Mouse (Mus musculus) forebrain, embryonic 15.5 days (tissue): ENCODE results near the gene Farp2. TPM values are rescaled to one million over a fixed set of nuclear protein-coding genes. Genes with fewer than 3 reads are reported as not detected.
"Not testable (repeated sequence)": the region's sequence is repeated elsewhere in the genome, so short reads cannot be mapped to it uniquely, and the experiment has no call there.

ENCODE experiments used
- ATAC-seq: fragments of 200-750 bp; cut with Nextera tagmentation; replicated peaks from 2 replicates; pipeline ENCODE4 v1.8.0; 2017; ENCODE audit warnings: mild to moderate bottlenecking, moderate TSS enrichment, moderate library complexity
- H3K27ac ChIP-seq: fragments of 300-500 bp; sonication (generic); replicated peaks from 2 replicates; pipeline ENCODE4 v1.5.1; 2015; ENCODE audit warnings: mild to moderate bottlenecking, inconsistent platforms
- H3K27me3 ChIP-seq: fragments of 300-500 bp; sonication (generic); 2 replicates; pipeline ENCODE4 v1.6.1; 2015; ENCODE audit warnings: inconsistent platforms
- H3K36me3 ChIP-seq: fragments of 300-500 bp; sonication (generic); 2 replicates; pipeline ENCODE4 v1.6.1; 2015; ENCODE audit warnings: mild to moderate bottlenecking, inconsistent platforms
- H3K4me1 ChIP-seq: fragments of 300-500 bp; sonication (generic); 2 replicates; pipeline ENCODE4 v1.6.1; 2015; ENCODE audit warnings: inconsistent platforms
- H3K4me2 ChIP-seq: fragments of 300-500 bp; sonication (generic); replicated peaks from 2 replicates; pipeline ENCODE4 v1.6.1; 2015; ENCODE audit warnings: mild to moderate bottlenecking, inconsistent platforms
- H3K4me3 ChIP-seq: fragments of 300-500 bp; sonication (generic); 2 replicates; pipeline ENCODE4 v1.5.1; 2015; ENCODE audit warnings: mild to moderate bottlenecking, inconsistent platforms
- H3K9ac ChIP-seq: fragments of 300-500 bp; sonication (generic); replicated peaks from 2 replicates; pipeline ENCODE4 v1.6.1; 2015; ENCODE audit warnings: mild to moderate bottlenecking, inconsistent platforms
- H3K9me3 ChIP-seq: fragments of 300-500 bp; sonication (generic); 2 replicates; pipeline ENCODE4 v1.6.1; 2016; ENCODE audit warnings: inconsistent platforms
- WGBS: fragments of 180-500 bp; shearing (Covaris S2); methylation state at CpG from one replicate; pipeline ENCODE4 v1.1.7; 2015; ENCODE audit warnings: mixed read lengths; 5-methylcytosine and 5-hydroxymethylcytosine counted together
- polyA plus RNA-seq: library from polyadenylated mRNA; unstranded; fragments of >200 nt; fragmentation: Nextera tagmentation; extraction: Ambion mirVana; gene quantifications from 2 replicates; pipeline ENCODE4 v1.2.1, GENCODE M21; 2015

The Farp2 gene
- polyA plus RNA-seq: 3.2 and 4.3 TPM in 2 replicates

DNA sequence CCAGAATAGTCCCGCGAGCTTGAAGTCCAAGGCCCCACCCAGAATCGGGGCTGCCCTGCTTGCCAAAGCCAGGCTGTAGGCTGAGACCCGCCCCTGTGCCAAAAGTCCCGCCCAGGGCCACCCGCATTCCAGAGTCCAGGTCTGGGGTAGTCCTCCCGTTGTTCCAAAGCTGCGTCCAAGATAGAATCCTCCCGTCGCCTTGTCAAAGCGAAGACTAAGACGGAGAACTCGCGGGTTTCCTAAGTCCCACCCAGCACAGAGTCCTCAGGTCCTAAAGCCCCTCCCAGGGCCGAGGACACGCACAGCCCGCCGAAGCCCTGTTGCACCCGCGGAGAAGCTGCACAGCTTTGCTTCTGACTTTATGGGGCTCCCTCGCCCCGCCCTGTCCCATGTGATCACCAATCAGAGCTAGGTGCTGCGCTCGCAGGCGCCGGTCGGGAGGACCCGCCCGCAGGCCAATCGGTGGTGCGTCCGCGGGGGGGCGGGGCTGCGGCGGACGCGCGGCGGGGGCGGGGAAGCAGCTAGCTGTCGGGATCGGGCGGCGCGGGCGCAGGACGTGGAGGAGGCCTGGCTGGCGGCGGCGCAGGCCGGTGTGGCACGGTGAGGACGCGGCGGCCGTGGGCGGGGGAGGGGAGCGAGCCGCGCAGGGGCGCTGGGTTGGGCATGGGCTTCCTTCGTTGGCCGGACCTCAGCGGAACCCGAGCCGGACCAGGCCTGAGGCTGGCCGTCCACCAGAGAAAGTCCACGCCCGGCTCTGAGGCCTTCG is at the start of gene Farp2:
Gene Farp2 (plus strand): TSS at position 495 of the 766 bp plus-strand sequence.
- peak; percentile 98 for ATAC-seq
- WGBS: under 1% methylated on average over 64 of the region's 71 CpGs
- H3K27me3 ChIP-seq: no peaks in the 10 kb centered on the region
- H3K4me3 ChIP-seq: peak within 1 kb of the TSS; percentile 90
- peaks cover 21% of the 10 kb centered on the region for H3K36me3 ChIP-seq
- H3K27ac ChIP-seq: peak within 1 kb of the TSS; percentile 67
- no peaks in the 10 kb centered on the region for H3K9me3 ChIP-seq
- peak within 1 kb of the TSS; percentile 78 for H3K9ac ChIP-seq
- peak within 1 kb of the TSS; percentile 94 for H3K4me2 ChIP-seq
- peaks cover 19% of the 10 kb centered on the region for H3K4me1 ChIP-seq

DNA sequence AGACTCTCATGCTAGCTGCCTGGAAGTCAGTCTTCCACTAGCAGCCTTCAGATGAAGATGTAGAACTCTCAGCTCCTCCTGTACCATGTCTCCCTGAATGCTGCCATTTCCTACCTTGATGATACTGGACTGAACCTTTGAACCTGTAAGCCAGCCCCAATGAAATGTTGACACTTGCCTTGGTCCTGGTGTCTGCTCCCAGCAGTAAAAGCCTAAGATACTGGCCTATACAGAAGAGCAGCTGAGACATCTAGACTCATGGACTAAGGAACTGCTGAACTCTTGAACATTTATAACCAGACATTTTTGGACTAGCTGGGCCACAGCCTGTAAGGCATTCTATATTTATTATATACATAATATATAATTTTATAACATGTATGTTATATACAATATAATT is 46.8 kb upstream of the Farp2 start:
- no peak overlapping the region for H3K4me2 ChIP-seq

GRCm38 (mm10) chr1:93465746-93466145 is 46.1 kb upstream of the Farp2 start:
- Histone ChIP-seq H3K9ac (no peak overlapping the region), H3K9me3 (no peaks in the 10 kb centered on the region), H3K27me3 (no peaks in the 10 kb centered on the region), H3K27ac (no peak overlapping the region), H3K4me1 (no peaks in the 10 kb centered on the region), H3K36me3 (no peaks in the 10 kb centered on the region), H3K4me2 (no peak overlapping the region), H3K4me3 (no peak overlapping the region)
- no peak for ATAC-seq

More for the DNA sequence above, 46.8 kb upstream of the Farp2 start:
- Histone ChIP-seq H3K27me3 (no peaks in the 10 kb centered on the region), H3K27ac (no peak overlapping the region), H3K9ac (no peak overlapping the region), H3K4me3 (no peak overlapping the region), H3K4me1 (no peaks in the 10 kb centered on the region), H3K9me3 (no peaks in the 10 kb centered on the region), H3K36me3 (no peaks in the 10 kb centered on the region)
- ATAC-seq: no peak

DNA sequence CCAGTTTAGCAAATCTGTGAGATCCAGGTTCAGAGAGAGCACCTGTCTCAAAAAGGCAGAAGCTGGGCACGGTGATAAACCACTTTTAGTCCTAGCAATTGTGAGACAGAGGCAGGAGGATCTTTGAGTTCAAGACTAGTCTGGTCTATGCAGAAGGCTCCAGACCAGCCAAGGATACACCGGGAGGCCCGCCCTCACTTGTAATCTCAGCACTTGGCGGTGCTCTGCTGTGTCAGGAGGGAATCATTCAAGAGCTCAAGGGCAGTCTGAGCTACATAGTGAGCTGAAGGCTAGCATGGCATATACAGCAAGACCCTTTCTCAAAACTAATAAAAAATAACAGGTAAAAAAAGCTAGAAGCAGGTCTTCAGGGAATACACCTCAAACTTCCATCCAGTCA is 43.3 kb upstream of the Farp2 start:
- H3K27me3 ChIP-seq: no peaks in the 10 kb centered on the region
- no peaks in the 10 kb centered on the region for H3K36me3 ChIP-seq
- no peak overlapping the region for H3K27ac ChIP-seq
- no peak overlapping the region for H3K4me2 ChIP-seq
- H3K4me1 ChIP-seq: no peaks in the 10 kb centered on the region
- no peaks in the 10 kb centered on the region for H3K9me3 ChIP-seq
- H3K9ac ChIP-seq: no peak overlapping the region
- 91% methylated on average over 4 of the region's 4 CpGs for WGBS
- no peak for ATAC-seq
- no peak overlapping the region for H3K4me3 ChIP-seq

GRCm38 (mm10) chr1:93475694-93476093 is 36.2 kb upstream of the Farp2 start:
- Histone ChIP-seq H3K4me2 (no peak overlapping the region), H3K27ac (no peak overlapping the region), H3K4me1 (peaks cover 24% of the 10 kb centered on the region), H3K4me3 (no peak overlapping the region), H3K9ac (no peak overlapping the region), H3K9me3 (no peaks in the 10 kb centered on the region), H3K36me3 (no peaks in the 10 kb centered on the region), H3K27me3 (no peaks in the 10 kb centered on the region)
- 92% methylated on average over 3 of the region's 3 CpGs for WGBS
- no peak for ATAC-seq

DNA sequence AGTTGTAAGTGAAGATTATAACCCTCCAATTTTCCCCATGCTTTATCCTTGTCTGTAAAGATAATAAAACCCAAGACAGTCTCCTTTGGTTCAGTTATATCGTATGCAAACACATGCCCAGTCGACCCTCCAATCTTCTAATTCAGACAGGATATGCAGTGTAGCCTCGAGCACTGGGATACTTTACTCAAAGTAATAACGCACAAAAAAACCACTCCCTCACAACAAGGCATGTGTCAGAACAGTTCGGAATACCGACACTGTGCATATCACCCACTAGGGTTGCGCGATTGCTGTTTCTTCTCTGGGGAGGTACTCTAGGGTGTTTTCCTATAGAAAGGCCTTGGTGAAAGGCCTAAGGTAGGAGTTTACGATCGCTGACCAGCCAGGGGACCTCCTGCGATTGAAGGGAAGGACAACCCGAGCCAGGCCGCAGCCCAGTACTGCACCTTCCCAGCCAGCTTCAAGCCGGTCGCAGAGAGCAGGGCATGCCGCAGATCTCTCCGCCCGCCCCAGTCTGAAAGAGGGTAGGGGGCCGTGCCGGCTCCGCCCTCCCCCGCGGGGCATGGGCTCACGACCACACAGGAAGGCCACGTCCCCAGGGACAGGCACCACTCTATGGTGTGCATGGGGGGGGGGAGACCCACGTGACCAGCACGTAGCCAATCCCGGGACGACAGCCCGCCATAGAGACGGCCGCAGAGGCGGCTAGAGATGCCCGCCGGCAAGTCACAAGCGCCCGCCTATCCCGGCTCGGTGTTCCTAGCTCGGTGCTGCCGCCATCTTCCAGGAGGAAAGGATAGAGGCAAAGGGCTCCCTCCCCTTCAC is 33.9 kb upstream of the Farp2 start:
- WGBS: under 1% methylated on average over 41 of the region's 41 CpGs
- peak overlapping the region; percentile 85 for H3K4me3 ChIP-seq
- no peaks in the 10 kb centered on the region for H3K27me3 ChIP-seq
- peak overlapping the region; percentile 44 for H3K4me2 ChIP-seq
- H3K27ac ChIP-seq: peak overlapping the region; percentile 91
- peak; percentile 96 for ATAC-seq
- no peaks in the 10 kb centered on the region; the same call in 1 of the 2 replicates for H3K36me3 ChIP-seq
- H3K4me1 ChIP-seq: peaks cover 34% of the 10 kb centered on the region
- peak overlapping the region; percentile 77 for H3K9ac ChIP-seq
- H3K9me3 ChIP-seq: no peaks in the 10 kb centered on the region

DNA sequence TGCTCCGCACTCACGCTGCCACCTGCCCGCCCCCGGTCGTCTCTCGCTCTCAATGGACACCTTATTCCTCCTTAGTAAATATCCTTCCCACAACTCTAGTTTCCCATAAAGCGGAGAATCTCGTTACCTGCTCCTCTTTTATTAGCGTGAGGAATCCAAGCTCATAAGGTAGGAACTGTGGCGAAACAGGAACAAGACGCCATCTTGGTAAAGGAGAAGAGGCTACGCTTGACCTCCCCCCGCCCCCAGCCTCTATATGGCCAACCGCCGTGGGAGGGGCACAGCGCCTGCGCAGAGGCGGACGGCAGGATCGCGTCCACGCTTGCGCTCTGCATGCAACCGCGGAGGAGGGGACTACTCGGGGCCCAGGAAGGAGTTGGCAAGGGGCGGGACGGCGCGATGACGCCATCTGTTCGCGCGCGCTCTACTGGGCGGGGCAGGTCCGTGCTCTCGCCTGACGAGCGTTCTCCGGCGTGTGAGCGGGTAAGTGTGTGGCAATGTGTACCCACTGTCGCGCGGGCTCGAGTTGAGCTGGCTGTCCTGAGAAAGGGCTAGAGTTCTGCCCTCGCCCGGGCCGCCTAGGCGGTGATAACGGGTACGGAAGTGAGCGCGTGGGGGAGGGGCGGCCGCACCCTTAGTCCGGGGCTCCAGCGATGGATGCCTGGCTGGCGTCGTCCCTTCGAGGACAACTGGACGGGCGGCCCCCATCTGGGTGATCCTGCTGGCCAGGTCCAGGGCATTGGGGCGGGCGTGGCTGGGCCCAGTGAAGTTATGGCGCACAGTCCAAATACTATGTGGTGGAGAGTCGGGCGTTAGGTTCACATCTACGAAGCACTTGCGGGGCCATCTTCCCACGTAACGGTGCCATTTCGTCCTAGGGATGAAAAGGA is 33.0 kb upstream of the Farp2 start, which contains the start of gene Hdlbp:
Gene Hdlbp (minus strand): TSS at position 230 of the 890 bp plus-strand sequence.
- Histone ChIP-seq H3K4me3 (peak within 1 kb of the TSS; percentile 85), H3K36me3 (no peaks in the 10 kb centered on the region; the same call in 1 of the 2 replicates), H3K4me1 (peaks cover 36% of the 10 kb centered on the region), H3K4me2 (peak within 1 kb of the TSS; percentile 64), H3K9me3 (no peaks in the 10 kb centered on the region), H3K27ac (peak within 1 kb of the TSS; percentile 91), H3K27me3 (no peaks in the 10 kb centered on the region), H3K9ac (peak within 1 kb of the TSS; percentile 77)
- under 1% methylated on average over 74 of the region's 74 CpGs for WGBS
- ATAC-seq: peak; percentile 95

DNA sequence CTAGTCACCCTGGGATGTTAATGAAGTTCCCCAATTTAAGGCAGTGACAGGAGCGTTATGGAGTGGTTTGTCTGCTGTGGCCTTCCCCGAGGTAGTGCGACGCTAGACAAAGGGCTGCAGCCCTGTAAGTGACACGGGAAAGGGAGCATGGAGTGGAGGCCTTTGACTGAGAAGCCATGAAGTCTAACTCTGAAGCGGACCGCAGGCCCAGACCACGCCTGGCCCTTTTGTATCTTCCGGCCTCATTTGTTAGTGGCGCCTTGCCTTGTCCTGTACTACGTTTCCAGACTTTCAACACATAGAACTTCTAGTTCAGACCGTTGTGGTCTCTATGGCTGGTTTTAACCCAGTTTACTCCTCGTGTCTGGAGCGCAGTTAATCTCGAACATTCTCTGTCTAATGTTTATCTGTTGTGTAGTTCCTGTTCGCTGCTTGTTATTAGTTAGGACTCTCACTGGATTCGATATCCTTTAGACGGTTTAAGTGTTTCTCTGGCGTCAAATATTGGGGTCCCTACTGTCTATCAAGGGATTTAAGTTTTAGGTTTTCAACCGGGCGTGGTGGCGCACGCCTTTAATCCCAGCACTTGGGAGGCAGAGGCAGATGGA is 32.3 kb upstream of the Farp2 start:
- Histone ChIP-seq H3K9ac (peak overlapping the region; percentile 77), H3K9me3 (no peaks in the 10 kb centered on the region), H3K27ac (peak overlapping the region; percentile 91), H3K36me3 (no peaks in the 10 kb centered on the region; the same call in 1 of the 2 replicates), H3K27me3 (no peaks in the 10 kb centered on the region), H3K4me3 (peak overlapping the region; percentile 85), H3K4me2 (peak overlapping the region; percentile 64), H3K4me1 (peaks cover 36% of the 10 kb centered on the region)
- WGBS: 6% methylated on average over 23 of the region's 23 CpGs
- ATAC-seq: no peak

GRCm38 (mm10) chr1:93486302-93486701 is 25.6 kb upstream of the Farp2 start:
- H3K4me3 ChIP-seq, H3K4me2 ChIP-seq, H3K27ac ChIP-seq, H3K27me3 ChIP-seq, ATAC-seq, H3K9me3 ChIP-seq, H3K9ac ChIP-seq, H3K36me3 ChIP-seq, H3K4me1 ChIP-seq: not testable (repeated sequence)
- WGBS: 92% methylated on average over 3 of the region's 3 CpGs

- Histone ChIP-seq H3K9me3 (no peaks in the 10 kb centered on the region), H3K4me3 (no peak overlapping the region), H3K36me3 (peaks cover 47% of the 10 kb centered on the region), H3K4me2 (no peak overlapping the region), H3K27me3 (no peaks in the 10 kb centered on the region), H3K4me1 (no peaks in the 10 kb centered on the region), H3K27ac (no peak overlapping the region), H3K9ac (no peak overlapping the region)
- 89% methylated on average over 3 of the region's 3 CpGs for WGBS
- no peak for ATAC-seq
Observed at GRCm38 (mm10) chr1:93495312-93495711, 16.6 kb upstream of the Farp2 start.

- H3K9ac ChIP-seq: no peak overlapping the region
- no peaks in the 10 kb centered on the region for H3K9me3 ChIP-seq
- peaks cover 57% of the 10 kb centered on the region for H3K36me3 ChIP-seq
- H3K27ac ChIP-seq: no peak overlapping the region
- H3K4me1 ChIP-seq: peaks cover 6% of the 10 kb centered on the region
- H3K4me3 ChIP-seq: no peak overlapping the region
- ATAC-seq: peak; percentile 29
- 50% methylated on average over 10 of the region's 10 CpGs for WGBS
- no peak overlapping the region for H3K4me2 ChIP-seq
- no peaks in the 10 kb centered on the region for H3K27me3 ChIP-seq
Observed at GRCm38 (mm10) chr1:93506944-93507676, 4.8 kb upstream of the Farp2 start.
